Mouse (Mus musculus): ENCODE measurements around the gene Efna2. TPM values are rescaled to one million over a fixed set of nuclear protein-coding genes. Genes with fewer than 3 reads are reported as not detected.

Gene Efna2
- polyA plus RNA-seq, 1 experiment from 2014 or later = 42.3 TPM

GRCm38 (mm10) chr10:80159561-80160454 is 19.5 kb upstream of the Efna2 start:
- no peaks in the 10 kb centered on the region for H3K9me3 ChIP-seq (replicated peaks; ENCODE audit: control insufficient read depth, low read length)
- H3K9ac ChIP-seq (replicated peaks; ENCODE audit: low read length) = peak overlapping the region; percentile 7; the same call in 1 of the 2 replicates
- peak overlapping the region; percentile 57 for H3K4me2 ChIP-seq (ENCODE audit: low read depth, low read length)
- DNase-seq (ENCODE audit: low spot score) (peak; percentile 99), ATAC-seq (replicated peaks; ENCODE audit: insufficient number of reproducible peaks, low FRiP score, low TSS enrichment, low read depth) (peak; percentile 70)
- peaks cover 36% of the 10 kb centered on the region for H3K4me1 ChIP-seq (ENCODE audit: control insufficient read depth, insufficient read depth, low read length)
- H3K36me3 ChIP-seq (replicated peaks; ENCODE audit: control insufficient read depth, insufficient read depth, low read depth, low read length) = peaks cover 22% of the 10 kb centered on the region
- WGBS = 1% methylated on average over 55 of the region's 55 CpGs
- H3K4me3 ChIP-seq (ENCODE audit: low read depth, low read length) = peak overlapping the region; percentile 29
- peak overlapping the region; percentile 11 for H3K27ac ChIP-seq (replicated peaks; ENCODE audit: low read depth, low read length)
- H3K27me3 ChIP-seq (ENCODE audit: control insufficient read depth, insufficient read depth, low read length) = no peaks in the 10 kb centered on the region

- peak overlapping the region; percentile 82 for H3K27ac ChIP-seq (replicated peaks; ENCODE audit: low read depth, low read length)
- peak; percentile 61 for DNase-seq (ENCODE audit: low spot score)
- no peaks in the 10 kb centered on the region for H3K9me3 ChIP-seq (replicated peaks; ENCODE audit: control insufficient read depth, low read length)
- ATAC-seq (replicated peaks; ENCODE audit: insufficient number of reproducible peaks, low FRiP score, low TSS enrichment, low read depth) = no peak
- H3K36me3 ChIP-seq (replicated peaks; ENCODE audit: control insufficient read depth, insufficient read depth, low read depth, low read length) = peaks cover 15% of the 10 kb centered on the region
- H3K27me3 ChIP-seq (ENCODE audit: control insufficient read depth, insufficient read depth, low read length) = no peaks in the 10 kb centered on the region
- peak overlapping the region; percentile 57 for H3K4me2 ChIP-seq (ENCODE audit: low read depth, low read length)
- peak overlapping the region; percentile 37 for H3K9ac ChIP-seq (replicated peaks; ENCODE audit: low read length)
- peaks cover 33% of the 10 kb centered on the region for H3K4me1 ChIP-seq (ENCODE audit: control insufficient read depth, insufficient read depth, low read length)
- H3K4me3 ChIP-seq (ENCODE audit: low read depth, low read length) = peak overlapping the region; percentile 29
- WGBS = under 1% methylated on average over 33 of the region's 33 CpGs
Measured at GRCm38 (mm10) chr10:80160455-80161371, 18.6 kb upstream of the Efna2 start.

- H3K4me2 ChIP-seq (ENCODE audit: low read depth, low read length) = peak overlapping the region; percentile 57
- H3K4me1 ChIP-seq (ENCODE audit: control insufficient read depth, insufficient read depth, low read length) = peaks cover 28% of the 10 kb centered on the region
- H3K9ac ChIP-seq (replicated peaks; ENCODE audit: low read length) = no peak overlapping the region; the same call in 1 of the 2 replicates
- H3K27me3 ChIP-seq (ENCODE audit: control insufficient read depth, insufficient read depth, low read length) = no peaks in the 10 kb centered on the region
- peaks cover 5% of the 10 kb centered on the region for H3K36me3 ChIP-seq (replicated peaks; ENCODE audit: control insufficient read depth, insufficient read depth, low read depth, low read length)
- no peak for ATAC-seq (replicated peaks; ENCODE audit: insufficient number of reproducible peaks, low FRiP score, low TSS enrichment, low read depth)
- H3K4me3 ChIP-seq (ENCODE audit: low read depth, low read length) = peak overlapping the region; percentile 23
- no peaks in the 10 kb centered on the region for H3K9me3 ChIP-seq (replicated peaks; ENCODE audit: control insufficient read depth, low read length)
- H3K27ac ChIP-seq (replicated peaks; ENCODE audit: low read depth, low read length) = peak overlapping the region; percentile 82
- DNase-seq (ENCODE audit: low spot score) = peak; percentile 66
- 5% methylated on average over 6 of the region's 7 CpGs for WGBS
Measured at GRCm38 (mm10) chr10:80161522-80162242, 17.6 kb upstream of the Efna2 start.

GRCm38 (mm10) chr10:80162243-80162608 is 17.1 kb upstream of the Efna2 start:
- DNase-seq (ENCODE audit: low spot score) = no peak
- no peaks in the 10 kb centered on the region; the same call in 1 of the 2 replicates for H3K36me3 ChIP-seq (replicated peaks; ENCODE audit: control insufficient read depth, insufficient read depth, low read depth, low read length)
- WGBS = 73% methylated on average over 3 of the region's 3 CpGs
- no peaks in the 10 kb centered on the region for H3K27me3 ChIP-seq (ENCODE audit: control insufficient read depth, insufficient read depth, low read length)
- no peak overlapping the region for H3K4me3 ChIP-seq (ENCODE audit: low read depth, low read length)
- no peak for ATAC-seq (replicated peaks; ENCODE audit: insufficient number of reproducible peaks, low FRiP score, low TSS enrichment, low read depth)
- H3K9ac ChIP-seq (replicated peaks; ENCODE audit: low read length) = no peak overlapping the region
- peaks cover 25% of the 10 kb centered on the region for H3K4me1 ChIP-seq (ENCODE audit: control insufficient read depth, insufficient read depth, low read length)
- no peak overlapping the region for H3K4me2 ChIP-seq (ENCODE audit: low read depth, low read length)
- no peaks in the 10 kb centered on the region for H3K9me3 ChIP-seq (replicated peaks; ENCODE audit: control insufficient read depth, low read length)
- no peak overlapping the region; the same call in 1 of the 2 replicates for H3K27ac ChIP-seq (replicated peaks; ENCODE audit: low read depth, low read length)

GRCm38 (mm10) chr10:80162716-80163299 is 16.5 kb upstream of the Efna2 start:
- WGBS = 61% methylated on average over 6 of the region's 6 CpGs
- H3K27me3 ChIP-seq (ENCODE audit: control insufficient read depth, insufficient read depth, low read length) = no peaks in the 10 kb centered on the region
- H3K9ac ChIP-seq (replicated peaks; ENCODE audit: low read length) = no peak overlapping the region
- no peak overlapping the region for H3K4me2 ChIP-seq (ENCODE audit: low read depth, low read length)
- no peak overlapping the region for H3K27ac ChIP-seq (replicated peaks; ENCODE audit: low read depth, low read length)
- H3K4me1 ChIP-seq (ENCODE audit: control insufficient read depth, insufficient read depth, low read length) = peaks cover 22% of the 10 kb centered on the region
- H3K9me3 ChIP-seq (replicated peaks; ENCODE audit: control insufficient read depth, low read length) = no peaks in the 10 kb centered on the region
- H3K36me3 ChIP-seq (replicated peaks; ENCODE audit: control insufficient read depth, insufficient read depth, low read depth, low read length) = no peaks in the 10 kb centered on the region
- no peak overlapping the region for H3K4me3 ChIP-seq (ENCODE audit: low read depth, low read length)
- DNase-seq (ENCODE audit: low spot score) (no peak), ATAC-seq (replicated peaks; ENCODE audit: insufficient number of reproducible peaks, low FRiP score, low TSS enrichment, low read depth) (no peak)

GRCm38 (mm10) chr10:80163721-80164120 is 15.6 kb upstream of the Efna2 start:
- peak overlapping the region; percentile 16; the same call in 1 of the 2 replicates for H3K4me2 ChIP-seq (ENCODE audit: low read depth, low read length)
- no peak overlapping the region for H3K4me3 ChIP-seq (ENCODE audit: low read depth, low read length)
- no peaks in the 10 kb centered on the region for H3K27me3 ChIP-seq (ENCODE audit: control insufficient read depth, insufficient read depth, low read length)
- no peaks in the 10 kb centered on the region for H3K36me3 ChIP-seq (replicated peaks; ENCODE audit: control insufficient read depth, insufficient read depth, low read depth, low read length)
- H3K27ac ChIP-seq (replicated peaks; ENCODE audit: low read depth, low read length) = no peak overlapping the region
- ATAC-seq (replicated peaks; ENCODE audit: insufficient number of reproducible peaks, low FRiP score, low TSS enrichment, low read depth) (no peak), DNase-seq (ENCODE audit: low spot score) (no peak)
- 74% methylated on average over 8 of the region's 8 CpGs for WGBS
- H3K4me1 ChIP-seq (ENCODE audit: control insufficient read depth, insufficient read depth, low read length) = peaks cover 22% of the 10 kb centered on the region
- H3K9ac ChIP-seq (replicated peaks; ENCODE audit: low read length) = no peak overlapping the region
- no peaks in the 10 kb centered on the region for H3K9me3 ChIP-seq (replicated peaks; ENCODE audit: control insufficient read depth, low read length)

Data from embryonic facial prominence, embryonic 11.5 days (tissue).